Mouse (Mus musculus) kidney, postnatal 0 days (tissue): ENCODE data around the gene Clpsl2. TPM values are rescaled to one million over a fixed set of nuclear protein-coding genes. Genes with fewer than 3 reads are reported as not detected.

ENCODE experiments used
- ATAC-seq: fragments of 200-750 bp; cut with Nextera tagmentation; replicated peaks from 2 replicates; pipeline ENCODE4 v1.8.0; 2017; ENCODE audit warnings: low read depth, moderate number of reproducible peaks, moderate TSS enrichment, moderate library complexity; ENCODE audit not compliant: low FRiP score
- DNase-seq: peaks from one replicate; pipeline ENCODE4 v3.0.0-alpha.2; 2016; ENCODE audit warnings: low spot score
- H3K27ac ChIP-seq: fragments of 300-500 bp; sonication (generic); 2 replicates; pipeline ENCODE4 v1.5.1; 2014; ENCODE audit warnings: mild to moderate bottlenecking
- H3K27me3 ChIP-seq: fragments of 300-500 bp; sonication (generic); 2 replicates; pipeline ENCODE4 v1.6.1; 2014; ENCODE audit warnings: low read length, mixed read lengths; ENCODE audit not compliant: insufficient read depth
- H3K36me3 ChIP-seq: fragments of 300-500 bp; sonication (generic); 2 replicates; pipeline ENCODE4 v1.6.1; 2014; ENCODE audit warnings: low read length, mixed read lengths; ENCODE audit not compliant: insufficient read depth
- H3K4me1 ChIP-seq: fragments of 300-500 bp; sonication (generic); replicated peaks from 2 replicates; pipeline ENCODE4 v1.6.1; 2014; ENCODE audit warnings: antibody characterized with exemption, low read length, mixed read lengths; ENCODE audit not compliant: insufficient read depth
- H3K4me2 ChIP-seq: fragments of 300-500 bp; sonication (generic); 2 replicates; pipeline ENCODE4 v1.6.1; 2014; ENCODE audit warnings: mild to moderate bottlenecking, low read length, moderate library complexity, mixed read lengths
- H3K4me3 ChIP-seq: fragments of 300-500 bp; sonication (generic); replicated peaks from 2 replicates; pipeline ENCODE4 v1.5.1; 2014; ENCODE audit warnings: low read depth, low read length
- H3K9ac ChIP-seq: fragments of 300-500 bp; sonication (generic); 2 replicates; pipeline ENCODE4 v1.6.1; 2014; ENCODE audit warnings: low read depth, low read length
- H3K9me3 ChIP-seq: fragments of 300-500 bp; sonication (generic); replicated peaks from 2 replicates; pipeline ENCODE4 v1.6.1; 2016; ENCODE audit warnings: low read length, inconsistent platforms, mixed read lengths
- CTCF ChIP-seq: IDR thresholded peaks from 2 replicates; pipeline ENCODE4 v1.5.1; 2016; ENCODE audit warnings: antibody characterized with exemption, low read depth, mild to moderate bottlenecking, moderate library complexity
- WGBS: fragments of 180-500 bp; shearing (Covaris S2); extraction: QIAGEN DNeasy Blood & Tissue Kit; methylation state at CpG from one replicate; pipeline ENCODE4 v1.1.7; 2014; 5-methylcytosine and 5-hydroxymethylcytosine counted together
- polyA plus RNA-seq: library from polyadenylated mRNA; unstranded; fragments of >200 nt; fragmentation: Nextera tagmentation; extraction: Ambion mirVana; gene quantifications from 2 replicates; pipeline ENCODE4 v1.2.1, GENCODE M21; 2015

The Clpsl2 gene
- polyA plus RNA-seq, 1 experiment from 2014 or later, result not detected

GRCm38 (mm10) chr17:28580396-28580795, 31.2 kb downstream of the Clpsl2 start:
- Histone ChIP-seq H3K9ac (no peak overlapping the region), H3K4me1 (0 out of 2 replicates have a peak, but pooled peaks cover 3% of the 10 kb centered on the region), H3K4me3 (no peak overlapping the region), H3K36me3 (no peaks in the 10 kb centered on the region), H3K27ac (no peak overlapping the region), H3K27me3 (no peaks in the 10 kb centered on the region), H3K9me3 (no peaks in the 10 kb centered on the region), H3K4me2 (no peak overlapping the region)
- ATAC-seq (peak; percentile 63), DNase-seq (peak; percentile 94)
- no peak for TF ChIP-seq CTCF
- WGBS, result under 1% methylated on average over 8 of the region's 9 CpGs

- ATAC-seq (no peak), DNase-seq (no peak)
- Histone ChIP-seq H3K4me1 (no peaks in the 10 kb centered on the region), H3K27ac (no peak overlapping the region), H3K4me2 (no peak overlapping the region), H3K9ac (no peak overlapping the region), H3K36me3 (no peaks in the 10 kb centered on the region), H3K27me3 (no peaks in the 10 kb centered on the region), H3K4me3 (no peak overlapping the region), H3K9me3 (no peaks in the 10 kb centered on the region)
- peak; percentile 18; the same call in 1 of the 2 replicates for TF ChIP-seq CTCF
- WGBS, result 69% methylated on average over 2 of the region's 2 CpGs
Observed at GRCm38 (mm10) chr17:28581056-28581455, 31.8 kb downstream of the Clpsl2 start.

GRCm38 (mm10) chr17:28586509-28586908, 37.3 kb downstream of the Clpsl2 start:
- no peak for ATAC-seq
- Histone ChIP-seq H3K4me2 (no peak overlapping the region), H3K27me3 (no peaks in the 10 kb centered on the region), H3K4me3 (no peak overlapping the region), H3K27ac (no peak overlapping the region), H3K9ac (no peak overlapping the region), H3K4me1 (no peaks in the 10 kb centered on the region), H3K9me3 (no peaks in the 10 kb centered on the region), H3K36me3 (peaks cover 32% of the 10 kb centered on the region)
- no peak for DNase-seq
- 56% methylated on average over 3 of the region's 3 CpGs for WGBS
- no peak for TF ChIP-seq CTCF

GRCm38 (mm10) chr17:28588591-28588990, 39.4 kb downstream of the Clpsl2 start:
- ATAC-seq (no peak), DNase-seq (no peak)
- no peak for TF ChIP-seq CTCF
- Histone ChIP-seq H3K27ac (no peak overlapping the region; the same call in 1 of the 2 replicates), H3K27me3 (no peaks in the 10 kb centered on the region), H3K4me2 (no peak overlapping the region), H3K36me3 (peaks cover 44% of the 10 kb centered on the region), H3K9me3 (no peaks in the 10 kb centered on the region), H3K9ac (no peak overlapping the region), H3K4me3 (no peak overlapping the region), H3K4me1 (no peaks in the 10 kb centered on the region)
- WGBS, result 61% methylated on average over 2 of the region's 2 CpGs

- no peak for ATAC-seq
- Histone ChIP-seq H3K27ac (no peak overlapping the region), H3K4me3 (no peak overlapping the region), H3K36me3 (peaks cover 50% of the 10 kb centered on the region), H3K9ac (no peak overlapping the region), H3K27me3 (no peaks in the 10 kb centered on the region), H3K4me1 (no peaks in the 10 kb centered on the region), H3K4me2 (no peak overlapping the region), H3K9me3 (no peaks in the 10 kb centered on the region)
- 88% methylated on average over 3 of the region's 3 CpGs for WGBS
- no peak for TF ChIP-seq CTCF
- no peak for DNase-seq
Observed at GRCm38 (mm10) chr17:28590596-28590995, 41.4 kb downstream of the Clpsl2 start.

- H3K27me3 ChIP-seq, result no peaks in the 10 kb centered on the region
- no peak overlapping the region for H3K4me3 ChIP-seq
- H3K36me3 ChIP-seq, result peaks cover 56% of the 10 kb centered on the region
- DNase-seq (no peak), ATAC-seq (no peak)
- no peak for TF ChIP-seq CTCF
- no peaks in the 10 kb centered on the region for H3K4me1 ChIP-seq
- H3K9ac ChIP-seq, result no peak overlapping the region
- no peak overlapping the region for H3K4me2 ChIP-seq
- WGBS, result 95% methylated on average over 5 of the region's 5 CpGs
- no peak overlapping the region for H3K27ac ChIP-seq
- H3K9me3 ChIP-seq, result no peaks in the 10 kb centered on the region
Observed at GRCm38 (mm10) chr17:28591476-28591875, 42.3 kb downstream of the Clpsl2 start.

GRCm38 (mm10) chr17:28592998-28593397, 43.8 kb downstream of the Clpsl2 start:
- WGBS, result 13% methylated on average over 4 of the region's 4 CpGs
- H3K36me3 ChIP-seq, result peaks cover 64% of the 10 kb centered on the region
- no peak overlapping the region for H3K4me3 ChIP-seq
- no peaks in the 10 kb centered on the region for H3K4me1 ChIP-seq
- DNase-seq, result peak; percentile 82
- TF ChIP-seq CTCF, result peak; percentile 92
- no peaks in the 10 kb centered on the region for H3K27me3 ChIP-seq
- no peak overlapping the region for H3K4me2 ChIP-seq
- H3K27ac ChIP-seq, result no peak overlapping the region
- 0 out of 2 replicates have a peak, but pooled peaks have one; percentile 25 for ATAC-seq
- H3K9me3 ChIP-seq, result no peaks in the 10 kb centered on the region
- H3K9ac ChIP-seq, result no peak overlapping the region
